Mouse (Mus musculus) heart, postnatal 0 days (tissue): ENCODE measurements at regions not wholly inside any gene's neighbourhood (a gene's known extent, or its start where the extent isn't known, plus 50 kb on each side); places are given as distances from the start of the nearest gene placed in this dataset.

Source experiments
- CTCF ChIP-seq: IDR thresholded peaks from 2 replicates; pipeline ENCODE4 v1.5.1; 2016; ENCODE audit warnings: antibody characterized with exemption, control low read depth, low read depth
- EP300 ChIP-seq: IDR thresholded peaks from 2 replicates; pipeline ENCODE4 v1.6.1; 2016; ENCODE audit warnings: antibody characterized with exemption, low read depth

- TF ChIP-seq CTCF (no peak), EP300 (no peak)
Observed at GRCm38 (mm10) chr17:10056096-10056495, 263.6 kb downstream of the Qk start.
